Mouse (Mus musculus) CH12F3 (cell line): ENCODE measurements around the gene Asic2.

Experiments
- in situ Hi-C: fragments of 300-500 bp; cut with MboI; formaldehyde crosslinking; loops from 2 replicates; pipeline ENCODE4 v1.14.3; 2020; ENCODE audit warnings: low sequenced_read_pairs

The Asic2 gene

DNA sequence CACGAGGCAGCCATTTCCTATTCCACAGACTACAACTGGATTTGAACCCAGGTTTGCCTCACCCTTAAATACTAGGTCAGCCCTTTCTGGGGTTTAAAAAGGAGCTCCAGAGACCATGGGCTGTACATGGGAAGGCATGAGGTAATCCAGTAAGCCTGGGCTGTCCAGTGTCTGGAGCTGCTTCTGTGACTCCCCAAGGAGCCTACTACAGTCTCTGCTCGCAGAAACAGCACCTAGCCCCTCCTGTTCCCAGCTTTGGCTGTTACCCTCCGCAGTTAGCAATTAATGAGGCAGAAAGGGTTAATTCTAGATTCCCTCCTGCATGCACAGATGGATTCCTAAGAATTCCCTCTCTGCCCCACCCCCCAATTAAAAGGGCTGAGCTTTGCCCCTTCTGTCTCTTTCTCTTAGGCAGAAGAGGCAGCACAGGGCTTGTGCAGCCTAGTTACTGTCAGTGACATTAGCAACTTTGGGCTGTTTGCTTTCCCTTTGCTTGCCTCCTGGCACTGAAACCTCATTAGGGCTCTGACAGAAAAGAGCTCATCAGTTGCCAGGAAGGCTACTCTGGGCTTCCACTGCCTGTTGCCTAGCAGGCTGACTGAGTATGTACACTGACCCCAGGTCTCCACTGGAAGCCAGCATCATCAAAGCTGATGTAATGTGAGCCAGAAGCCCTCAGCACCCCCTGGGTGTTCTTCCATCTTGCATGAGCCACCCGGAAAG lies 107.8 kb downstream of the Asic2 start, which contains the start of gene 5530401A14Rik:
TSS of gene 5530401A14Rik (plus strand) at position 424 of the 723 bp plus-strand sequence.
- in situ Hi-C loops, result no loop called here

- in situ Hi-C loops, result no loop called here
These were observed 120.3 kb downstream of the Asic2 start for GRCm38 (mm10) chr11:81847773-81848490.

DNA sequence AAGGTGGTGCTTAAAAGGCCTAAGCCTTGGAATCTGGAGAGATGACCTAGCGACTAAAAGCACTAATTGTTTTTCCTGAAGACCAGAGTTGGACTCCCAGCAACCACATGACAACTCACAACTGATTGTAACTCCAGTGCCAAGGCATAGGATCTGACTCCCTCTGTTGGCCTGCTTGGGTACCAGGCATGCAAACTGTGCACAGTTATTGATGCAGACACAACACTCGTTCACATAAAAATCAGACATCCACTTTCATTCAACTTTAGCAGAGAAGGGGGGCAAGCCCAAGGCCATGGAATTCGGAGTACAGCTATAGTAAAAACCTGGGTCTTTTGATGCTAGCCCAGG lies 122.6 kb downstream of the Asic2 start:
- in situ Hi-C loops, result no loop called here

GRCm38 (mm10) chr11:81845010-81845685 lies 123.1 kb downstream of the Asic2 start:
- in situ Hi-C loops, result no loop called here

DNA sequence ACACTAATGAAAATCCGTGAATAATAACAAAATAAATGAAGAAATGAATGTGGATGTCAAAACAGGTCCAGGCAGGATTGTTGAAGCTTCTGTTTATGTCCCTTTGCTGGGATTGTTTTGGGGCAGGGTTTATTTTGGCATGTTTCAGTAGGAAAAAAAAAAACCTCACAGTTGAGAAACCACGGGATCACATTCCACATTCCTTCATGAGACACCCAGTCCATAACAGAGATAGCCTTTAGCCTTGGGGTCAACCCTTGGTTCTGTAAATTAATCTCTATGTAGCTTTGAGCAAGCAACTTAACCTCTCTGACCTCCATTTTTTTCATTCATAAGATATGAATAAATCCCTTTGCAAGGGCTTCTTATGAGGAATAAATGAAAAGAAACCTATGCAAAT lies 127.3 kb downstream of the Asic2 start:
- in situ Hi-C loops, result no loop called here

- in situ Hi-C loops, result no loop called here
These were observed 129.8 kb downstream of the Asic2 start for GRCm38 (mm10) chr11:81838426-81838825.

- in situ Hi-C loops, result no loop called here
These were observed 135.9 kb downstream of the Asic2 start for GRCm38 (mm10) chr11:81832381-81832780.

- in situ Hi-C loops, result no loop called here
These were observed 151.7 kb downstream of the Asic2 start for GRCm38 (mm10) chr11:81816531-81816930.

- in situ Hi-C loops, result no loop called here
These were observed 153.4 kb downstream of the Asic2 start for GRCm38 (mm10) chr11:81814816-81815215.

DNA sequence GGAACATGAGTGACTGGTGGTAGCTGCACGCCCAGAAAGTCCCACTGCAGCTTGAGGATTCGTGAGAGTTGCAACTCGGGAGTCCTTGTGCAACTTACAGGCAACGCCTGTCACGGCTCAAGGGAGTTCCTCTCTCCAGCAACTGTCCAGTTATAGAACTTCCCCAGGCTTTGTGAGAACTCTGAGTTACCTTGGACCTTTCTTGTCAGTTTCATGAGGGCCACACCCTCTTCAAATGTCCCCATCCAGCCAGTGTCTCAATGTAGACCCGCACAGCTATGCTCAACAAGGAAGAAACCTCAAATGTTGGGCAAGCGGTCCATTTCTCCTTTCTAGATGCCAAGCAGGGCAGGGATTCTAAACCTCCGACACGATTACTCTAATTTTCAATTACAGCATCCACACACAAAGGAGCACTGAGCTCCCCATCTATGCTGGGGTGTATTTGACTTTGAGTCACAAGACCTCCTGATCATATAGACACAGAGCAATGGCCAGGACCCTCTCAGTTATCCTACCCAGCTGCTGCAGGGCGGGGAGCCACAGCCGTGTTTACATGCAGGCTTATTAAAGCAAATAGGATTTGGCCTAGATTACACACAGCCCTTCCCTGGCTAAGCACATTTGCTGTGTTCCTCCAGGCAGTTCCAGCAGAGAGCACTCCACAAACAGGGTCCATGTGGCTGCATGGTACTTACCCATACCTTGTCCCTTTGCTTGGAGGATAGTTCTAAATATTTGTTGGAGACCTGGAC lies 161.2 kb downstream of the Asic2 start:
- in situ Hi-C loops, result no loop called here

DNA sequence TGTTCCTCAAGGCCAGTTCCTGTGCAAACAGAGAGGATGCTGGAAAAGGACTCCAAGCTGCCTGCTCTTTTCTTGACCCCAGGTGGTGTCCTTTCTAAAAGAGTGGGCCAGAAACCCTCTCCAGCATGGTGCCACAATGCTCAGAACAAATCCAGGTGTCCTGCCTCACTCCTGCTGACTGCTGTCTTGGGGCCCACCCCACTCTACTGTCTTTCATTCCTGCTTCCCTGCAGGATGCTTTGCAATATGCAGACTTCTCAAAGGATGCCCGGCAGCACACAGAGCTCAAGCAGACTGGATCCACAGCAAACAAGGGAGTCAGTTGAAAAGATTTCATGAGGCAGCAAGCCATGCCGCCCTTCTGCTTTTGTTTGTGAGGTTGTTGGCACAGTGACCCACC lies 164.7 kb downstream of the Asic2 start:
- in situ Hi-C loops, result no loop called here

DNA sequence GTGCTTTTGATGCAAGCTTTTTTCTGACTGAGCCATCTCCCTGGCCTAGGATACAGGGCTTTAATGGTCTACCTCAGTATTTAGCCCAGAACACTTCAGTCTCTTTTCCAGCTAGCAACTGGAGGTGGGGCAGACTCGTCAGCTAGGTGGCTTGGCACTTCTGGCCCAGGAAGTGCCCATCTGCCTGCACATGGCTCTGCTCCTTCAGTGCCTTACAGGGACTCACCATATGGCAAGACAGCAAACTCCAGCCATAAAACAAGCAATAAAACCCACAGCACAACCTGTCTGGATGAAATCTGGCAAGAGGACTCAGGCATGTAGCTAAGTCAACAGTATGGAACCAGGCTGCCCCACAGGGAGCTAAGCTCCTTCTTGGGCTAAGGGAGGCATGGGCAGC lies 165.6 kb downstream of the Asic2 start:
- in situ Hi-C loops, result no loop called here

DNA sequence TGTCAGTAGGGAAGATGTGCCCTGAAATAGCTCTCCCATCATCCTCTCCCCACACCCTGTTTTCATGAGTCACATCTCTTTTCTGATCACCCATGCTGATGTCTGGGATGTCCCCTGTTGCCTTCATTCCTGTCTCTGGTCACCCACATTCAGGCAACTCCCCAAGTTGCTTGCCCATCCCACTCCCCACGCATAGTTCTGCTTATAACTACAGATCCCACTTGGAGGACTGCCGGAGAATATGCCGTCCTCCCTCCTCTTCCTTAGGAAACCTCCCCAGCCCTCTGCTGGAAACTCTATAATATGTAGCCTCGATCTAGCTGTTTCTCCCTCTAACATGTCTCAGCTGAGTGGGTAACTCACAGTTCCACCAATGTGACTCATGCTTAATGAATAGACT lies 167.4 kb downstream of the Asic2 start:
- in situ Hi-C loops, result no loop called here

DNA sequence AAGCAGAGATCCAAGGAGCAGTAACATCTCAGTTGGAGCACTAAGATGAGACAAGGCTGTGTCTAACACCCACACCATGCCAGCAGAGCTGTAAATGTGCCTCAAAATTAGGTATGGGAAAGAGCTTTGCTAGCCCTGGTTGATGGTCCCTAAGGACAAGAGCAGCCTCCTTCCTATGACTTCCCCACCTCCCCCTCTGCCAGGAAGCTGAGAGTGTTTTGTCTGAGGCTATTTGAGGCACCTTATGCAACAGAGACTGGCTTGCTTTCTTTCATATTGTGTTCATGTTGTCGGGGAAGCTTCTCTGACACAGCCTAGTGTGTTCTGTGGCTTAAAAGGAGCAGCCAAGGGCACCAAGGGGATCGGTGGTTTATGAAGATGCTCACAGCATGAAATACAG lies 174.7 kb downstream of the Asic2 start:
- in situ Hi-C loops, result no loop called here

GRCm38 (mm10) chr11:81791579-81791978 lies 176.7 kb downstream of the Asic2 start:
- in situ Hi-C loops, result no loop called here

- in situ Hi-C loops, result no loop called here
These were observed 187.7 kb downstream of the Asic2 start for GRCm38 (mm10) chr11:81780596-81780995.

DNA sequence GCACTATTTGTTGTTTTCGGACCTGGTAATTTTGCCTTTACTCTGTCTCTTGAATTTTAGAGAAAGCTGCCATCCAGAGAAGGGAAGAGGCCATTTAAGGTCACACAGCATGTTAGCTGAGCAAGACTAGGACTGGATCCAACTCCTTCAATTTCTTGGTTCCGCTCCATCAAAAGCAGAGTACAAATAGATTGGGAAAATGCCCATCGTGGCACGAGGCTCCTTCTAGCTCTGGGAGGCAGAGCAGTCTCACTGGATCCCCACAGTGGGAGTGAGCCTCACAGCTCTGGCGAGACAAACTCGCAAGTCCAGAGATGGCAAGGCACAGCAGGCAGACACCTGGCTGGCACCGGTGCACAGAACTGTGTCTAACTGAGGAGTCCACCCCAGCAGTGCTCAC lies 188.4 kb downstream of the Asic2 start:
- in situ Hi-C loops, result no loop called here

DNA sequence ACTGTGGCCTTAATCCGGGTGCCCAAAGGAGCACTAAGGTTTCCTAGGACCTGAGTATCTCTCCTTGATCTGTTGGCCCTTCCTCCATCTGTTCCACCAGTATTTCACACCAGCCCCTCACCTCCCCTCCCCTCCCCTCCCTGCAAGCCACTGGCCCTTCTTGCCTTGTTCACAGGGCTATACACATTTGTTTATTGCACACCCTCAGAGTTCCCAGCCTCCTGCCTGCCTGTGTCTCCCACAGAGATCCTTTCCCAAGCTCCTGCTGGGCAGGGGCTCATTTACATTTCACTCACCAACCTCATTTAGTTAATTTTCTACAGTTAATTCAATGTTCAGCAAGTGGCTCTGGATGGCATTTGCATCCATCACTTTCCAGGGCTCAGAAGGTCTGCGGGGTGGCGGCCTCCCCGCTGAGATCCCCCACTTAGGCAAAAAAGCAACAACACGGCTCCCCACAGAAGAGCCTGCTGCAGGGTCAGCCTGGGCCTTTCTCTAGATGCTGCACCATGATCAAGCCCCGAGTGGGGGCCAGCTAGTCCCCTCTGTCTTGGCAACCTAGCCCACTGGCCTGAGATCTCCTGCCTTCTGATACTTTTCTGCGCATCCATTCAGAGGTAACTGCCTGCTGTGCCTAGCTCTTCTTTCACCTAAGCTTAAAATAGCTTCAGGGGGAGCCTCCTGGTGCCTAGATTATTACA lies 196.9 kb downstream of the Asic2 start:
- in situ Hi-C loops, result no loop called here

GRCm38 (mm10) chr11:81769691-81770260 lies 198.5 kb downstream of the Asic2 start:
- in situ Hi-C loops, result no loop called here

- in situ Hi-C loops, result no loop called here
These were observed 200.0 kb downstream of the Asic2 start for GRCm38 (mm10) chr11:81768305-81768704.
